Mouse (Mus musculus): ENCODE measurements around the gene Skap2.

DNA sequence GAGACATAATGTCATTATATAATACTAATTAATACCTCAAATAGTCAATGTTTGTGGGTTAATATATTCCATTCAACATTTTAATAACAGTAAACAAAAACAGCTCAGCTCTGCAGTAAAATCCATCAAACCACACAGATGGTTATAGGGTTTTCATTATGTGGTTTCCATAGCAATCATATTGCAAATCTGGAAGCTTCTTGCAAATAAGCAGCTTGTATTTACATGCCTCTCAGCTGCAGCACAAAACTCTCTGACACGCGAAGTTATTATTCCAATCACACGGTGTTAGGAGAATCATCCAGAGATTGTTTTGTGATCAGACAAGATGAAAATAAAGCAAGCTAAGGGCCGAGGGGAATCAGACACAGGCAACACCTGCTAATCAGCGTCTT lies 129.5 kb downstream of the Skap2 start:
- no peak for TF ChIP-seq EP300 (IDR thresholded peaks at IDR 0.05; ENCODE audit: insufficient read depth, low read depth, low read length)
- no peak for TF ChIP-seq CTCF (IDR thresholded peaks at IDR 0.05)
- TF ChIP-seq POLR2A (IDR thresholded peaks at IDR 0.05; ENCODE audit: insufficient read depth, low read depth, low read length) = no peak

Measured in heart, adult 2 months (tissue).